Mouse (Mus musculus) liver, adult 2 months (tissue): Measurements from ENCODE around the gene Ndrg4. TPM values are rescaled to one million over a fixed set of nuclear protein-coding genes. Genes with fewer than 3 reads are reported as not detected.

Experiments used
- DNase-seq: peaks from one replicate; pipeline ENCODE4 v3.0.0-alpha.2; 2011; ENCODE audit warnings: low read depth, low spot score; ENCODE audit errors: extremely low read depth
- H3K27ac ChIP-seq: fragments of 200-500 bp; replicated peaks from 2 replicates; pipeline ENCODE4 v1.5.1; 2012; ENCODE audit warnings: low read depth, mild to moderate bottlenecking, control low read depth, inconsistent platforms, low read length; ENCODE audit not compliant: insufficient read depth
- H3K27me3 ChIP-seq: fragments of 200-500 bp; 2 replicates; pipeline ENCODE4 v1.6.1; 2012; ENCODE audit warnings: mild to moderate bottlenecking, moderate library complexity, low read length, inconsistent platforms; ENCODE audit not compliant: control insufficient read depth, insufficient read depth
- H3K36me3 ChIP-seq: fragments of 200-500 bp; 2 replicates; pipeline ENCODE4 v1.6.1; 2012; ENCODE audit warnings: low read length, inconsistent platforms; ENCODE audit not compliant: control insufficient read depth, insufficient read depth
- H3K4me1 ChIP-seq: fragments of 200-500 bp; 2 replicates; pipeline ENCODE4 v1.6.1; 2011; ENCODE audit warnings: low read length; ENCODE audit not compliant: control insufficient read depth, insufficient read depth
- H3K4me3 ChIP-seq: fragments of 200-500 bp; 2 replicates; pipeline ENCODE4 v1.5.1; 2011; ENCODE audit warnings: low read depth, mild to moderate bottlenecking, control low read depth, low read length, moderate library complexity; ENCODE audit not compliant: insufficient read depth
- H3K79me2 ChIP-seq: fragments of 200-500 bp; 2 replicates; pipeline ENCODE4 v1.6.1; 2012; ENCODE audit warnings: inconsistent platforms, mild to moderate bottlenecking, low read length, moderate library complexity; ENCODE audit not compliant: control insufficient read depth, insufficient read depth
- H3K9ac ChIP-seq: fragments of 200-500 bp; 2 replicates; pipeline ENCODE4 v1.6.1; 2012; ENCODE audit warnings: low read depth, mild to moderate bottlenecking, control low read depth, inconsistent platforms, low read length
- CTCF ChIP-seq: fragments of 200-500 bp; IDR thresholded peaks from 2 replicates; pipeline ENCODE4 v1.5.1; 2011; ENCODE audit warnings: low read depth, low read length, control low read depth
- POLR2A ChIP-seq: fragments of 200-500 bp; IDR thresholded peaks from 2 replicates; pipeline ENCODE4 v1.6.1; 2011; ENCODE audit warnings: low read length, control low read depth; ENCODE audit not compliant: insufficient read depth; ENCODE audit errors: extremely low read depth
- WGBS: fragments of 180-500 bp; shearing (Covaris S2); methylation state at CpG from one replicate; pipeline ENCODE4 v1.1.7; 2018; 5-methylcytosine and 5-hydroxymethylcytosine counted together
- polyA plus RNA-seq: library from polyadenylated mRNA; depleted of rRNA; stranded (reverse); fragments of >200 nt; gene quantifications from 2 replicates; pipeline ENCODE4 v1.2.3, GENCODE M21; 2012
- total RNA-seq: library from RNA; depleted of rRNA; stranded (reverse); fragments of >200 nt; gene quantifications from 2 replicates; pipeline ENCODE4 v1.2.3, GENCODE M21; 2014

Gene Ndrg4
- total and polyA plus RNA-seq, 2 experiments: 0.26 to 0.55 TPM

- Histone ChIP-seq H3K9ac (no peak overlapping the region), H3K4me1 (no peaks in the 10 kb centered on the region), H3K27ac (no peak overlapping the region), H3K36me3 (no peaks in the 10 kb centered on the region), H3K27me3 (no peaks in the 10 kb centered on the region), H3K4me3 (no peak overlapping the region), H3K79me2 (no peaks in the 10 kb centered on the region)
- no peak for TF ChIP-seq POLR2A
- no peak for TF ChIP-seq CTCF
- DNase-seq: no peak
- WGBS: 71% methylated on average over 5 of the region's 5 CpGs
These were observed 23.4 kb upstream of the Ndrg4 start for GRCm38 (mm10) chr8:95653351-95653750.

- TF ChIP-seq CTCF (no peak), POLR2A (no peak)
- Histone ChIP-seq H3K36me3 (no peaks in the 10 kb centered on the region), H3K9ac (no peak overlapping the region), H3K4me3 (no peak overlapping the region), H3K27ac (no peak overlapping the region), H3K4me1 (no peaks in the 10 kb centered on the region), H3K27me3 (no peaks in the 10 kb centered on the region), H3K79me2 (no peaks in the 10 kb centered on the region)
- DNase-seq: no peak
- 78% methylated on average over 7 of the region's 7 CpGs for WGBS
These were observed 20.9 kb upstream of the Ndrg4 start for GRCm38 (mm10) chr8:95655831-95656230.

- Histone ChIP-seq H3K79me2 (no peaks in the 10 kb centered on the region), H3K36me3 (no peaks in the 10 kb centered on the region), H3K27ac (no peak overlapping the region), H3K27me3 (no peaks in the 10 kb centered on the region), H3K4me1 (no peaks in the 10 kb centered on the region), H3K4me3 (no peak overlapping the region), H3K9ac (no peak overlapping the region)
- TF ChIP-seq POLR2A: no peak
- no peak for TF ChIP-seq CTCF
- no peak for DNase-seq
- 63% methylated on average over 5 of the region's 5 CpGs for WGBS
These were observed 20.3 kb upstream of the Ndrg4 start for GRCm38 (mm10) chr8:95656316-95657002.

GRCm38 (mm10) chr8:95657523-95657922, 19.3 kb upstream of the Ndrg4 start:
- TF ChIP-seq CTCF: no peak
- no peak for TF ChIP-seq POLR2A
- Histone ChIP-seq H3K4me3 (no peak overlapping the region), H3K4me1 (no peaks in the 10 kb centered on the region), H3K9ac (no peak overlapping the region), H3K27ac (no peak overlapping the region), H3K36me3 (no peaks in the 10 kb centered on the region), H3K79me2 (no peaks in the 10 kb centered on the region), H3K27me3 (no peaks in the 10 kb centered on the region)
- 59% methylated on average over 2 of the region's 2 CpGs for WGBS
- no peak for DNase-seq

DNA sequence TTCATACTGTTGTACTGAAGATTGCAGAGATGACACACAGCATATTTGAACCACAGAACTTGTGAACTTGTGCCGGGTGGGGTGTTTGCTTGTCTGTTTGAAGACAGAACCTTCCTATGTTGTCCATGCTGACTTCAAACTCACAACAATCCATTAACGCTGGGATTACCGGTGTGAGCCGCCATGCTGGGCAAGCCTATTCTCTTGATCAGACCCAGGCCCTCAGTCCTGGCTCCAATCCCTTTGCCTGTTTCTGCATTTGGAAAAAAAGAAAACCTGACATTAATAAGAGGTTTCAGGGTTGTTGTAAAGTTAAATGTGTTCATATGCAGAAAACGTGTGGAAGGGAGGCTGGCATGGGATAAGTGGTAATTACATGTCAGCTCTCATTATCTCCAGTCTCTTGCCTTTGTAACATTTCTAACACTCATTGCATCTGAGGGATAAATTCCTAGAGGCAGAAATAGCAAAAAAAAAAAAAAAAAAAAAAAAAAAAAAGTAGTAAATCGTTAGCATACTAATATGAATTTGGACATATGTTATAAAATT, 16.4 kb upstream of the Ndrg4 start:
- Histone ChIP-seq H3K9ac (no peak overlapping the region), H3K27me3 (no peaks in the 10 kb centered on the region), H3K4me3 (no peak overlapping the region), H3K4me1 (no peaks in the 10 kb centered on the region), H3K79me2 (no peaks in the 10 kb centered on the region), H3K36me3 (no peaks in the 10 kb centered on the region), H3K27ac (no peak overlapping the region)
- no peak for DNase-seq
- WGBS: 81% methylated on average over 6 of the region's 6 CpGs
- no peak for TF ChIP-seq POLR2A
- no peak for TF ChIP-seq CTCF

DNA sequence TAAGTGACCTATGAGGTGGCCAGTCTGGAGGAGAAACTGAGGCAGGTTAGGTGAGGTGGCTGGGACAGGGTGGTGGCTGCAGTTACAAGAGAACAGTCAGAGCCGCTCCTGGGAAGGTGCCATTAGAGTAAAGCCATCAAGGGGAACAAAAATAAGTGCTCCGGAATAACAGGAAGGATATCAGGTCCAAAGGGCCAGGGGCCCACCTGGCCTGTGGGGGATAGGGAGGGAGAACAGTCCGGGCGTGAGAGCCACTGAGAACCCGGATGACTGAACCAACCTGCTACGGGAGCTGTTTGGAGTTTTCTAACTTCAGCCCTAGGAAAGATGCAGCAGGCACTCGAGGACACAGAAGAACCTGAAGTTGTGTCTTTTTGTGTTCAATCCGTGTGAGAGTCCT, 15.7 kb upstream of the Ndrg4 start:
- DNase-seq: no peak
- Histone ChIP-seq H3K4me1 (no peaks in the 10 kb centered on the region), H3K79me2 (no peaks in the 10 kb centered on the region), H3K4me3 (no peak overlapping the region), H3K9ac (no peak overlapping the region), H3K36me3 (no peaks in the 10 kb centered on the region), H3K27ac (no peak overlapping the region), H3K27me3 (no peaks in the 10 kb centered on the region)
- 82% methylated on average over 8 of the region's 8 CpGs for WGBS
- TF ChIP-seq POLR2A: no peak
- no peak for TF ChIP-seq CTCF
